Mouse (Mus musculus): ENCODE results near the gene Crkl. TPM values are rescaled to one million over a fixed set of nuclear protein-coding genes. Genes with fewer than 3 reads are reported as not detected.

Gene Crkl
- 22.8 and 23.1 TPM in 2 replicates for polyA plus RNA-seq (2012)

DNA sequence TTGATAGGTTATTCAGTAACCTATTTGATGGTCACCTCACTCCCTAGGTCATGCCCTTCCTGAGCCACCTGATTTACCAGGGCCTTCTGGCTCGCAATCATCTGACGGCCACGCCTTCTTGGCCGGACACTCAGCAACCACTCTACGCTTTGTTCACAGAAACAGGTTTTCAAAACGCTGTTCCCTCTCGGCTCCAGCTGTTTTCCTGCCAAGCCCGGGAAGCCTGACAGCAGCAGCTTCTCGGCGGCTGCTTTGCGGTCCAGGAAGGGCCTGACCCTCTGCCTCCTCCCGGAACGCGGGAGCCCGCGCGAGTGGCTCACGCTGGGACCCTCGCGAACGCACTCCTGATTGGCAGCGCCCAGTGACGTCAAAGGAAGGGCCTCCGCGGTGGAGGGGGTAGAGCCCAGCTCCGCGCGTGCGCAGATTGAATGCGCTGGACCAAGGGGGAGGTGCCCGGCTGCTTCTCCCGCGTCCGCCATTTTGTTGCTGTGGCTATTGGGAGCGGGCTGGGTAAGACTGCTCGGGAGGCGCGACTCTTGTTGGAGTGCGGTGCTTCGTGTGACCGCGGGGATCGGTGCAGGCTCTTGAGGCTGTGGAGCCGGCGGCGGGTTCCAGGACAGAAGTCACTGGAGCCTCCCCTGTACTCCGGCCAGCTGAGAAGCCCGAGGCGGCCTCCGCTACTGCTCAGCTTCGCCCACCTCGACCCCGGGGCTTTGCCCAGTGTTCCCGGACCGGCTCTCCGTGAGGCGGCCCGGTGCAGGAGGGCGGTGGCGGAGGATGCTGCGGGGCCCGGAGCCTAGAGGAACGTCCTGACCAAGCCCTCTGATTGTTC is at the start of gene Crkl:
Crkl (plus strand) TSS at position 447 of the 832 bp plus-strand sequence.
- TF ChIP-seq GATA1 (IDR thresholded peaks at IDR 0.05; ENCODE audit: low read length), result no peak

DNA sequence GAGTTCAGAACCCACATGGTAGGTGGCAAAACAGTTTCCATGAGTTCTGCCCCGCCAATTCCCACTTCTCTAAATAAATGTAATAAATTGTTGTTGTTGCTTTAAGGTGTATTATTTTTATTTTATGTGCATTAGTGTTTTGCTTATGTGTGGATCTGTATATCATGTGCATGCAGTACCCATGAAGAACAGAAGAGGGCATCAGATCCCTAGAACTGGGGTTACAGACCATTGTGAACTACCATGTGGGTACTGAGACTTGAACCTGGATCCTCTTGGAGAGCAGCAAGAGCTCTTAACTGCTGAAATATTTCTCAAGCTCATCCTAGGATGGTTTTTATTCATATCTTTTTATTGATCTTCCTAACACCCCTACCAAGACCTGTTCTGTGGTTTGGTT is 48.9 kb upstream of the Crkl start:
- TF ChIP-seq GATA1 (IDR thresholded peaks at IDR 0.05; ENCODE audit: low read length), result no peak

DNA sequence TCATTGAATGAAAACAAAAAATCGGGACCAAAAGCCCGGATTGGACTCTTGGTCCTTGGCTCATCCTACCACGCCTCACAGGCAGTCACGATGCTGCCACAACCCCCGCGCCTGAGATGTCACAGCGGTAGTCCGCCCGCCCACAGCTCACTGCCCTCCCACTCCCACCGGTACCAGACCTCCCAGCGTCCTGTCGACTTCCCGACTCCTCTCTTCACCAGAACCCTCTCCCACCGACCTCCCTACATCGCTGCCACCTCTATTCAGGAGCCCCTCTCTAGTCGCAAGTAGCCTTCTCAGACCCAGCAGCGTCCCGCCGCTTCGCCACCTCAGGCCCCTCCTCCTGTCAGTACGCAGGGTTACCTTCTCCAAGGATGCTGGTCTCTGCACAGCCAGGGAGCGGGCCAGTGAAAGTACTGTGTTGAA is 46.5 kb upstream of the Crkl start:
- no peak for TF ChIP-seq GATA1 (IDR thresholded peaks at IDR 0.05; ENCODE audit: low read length)

DNA sequence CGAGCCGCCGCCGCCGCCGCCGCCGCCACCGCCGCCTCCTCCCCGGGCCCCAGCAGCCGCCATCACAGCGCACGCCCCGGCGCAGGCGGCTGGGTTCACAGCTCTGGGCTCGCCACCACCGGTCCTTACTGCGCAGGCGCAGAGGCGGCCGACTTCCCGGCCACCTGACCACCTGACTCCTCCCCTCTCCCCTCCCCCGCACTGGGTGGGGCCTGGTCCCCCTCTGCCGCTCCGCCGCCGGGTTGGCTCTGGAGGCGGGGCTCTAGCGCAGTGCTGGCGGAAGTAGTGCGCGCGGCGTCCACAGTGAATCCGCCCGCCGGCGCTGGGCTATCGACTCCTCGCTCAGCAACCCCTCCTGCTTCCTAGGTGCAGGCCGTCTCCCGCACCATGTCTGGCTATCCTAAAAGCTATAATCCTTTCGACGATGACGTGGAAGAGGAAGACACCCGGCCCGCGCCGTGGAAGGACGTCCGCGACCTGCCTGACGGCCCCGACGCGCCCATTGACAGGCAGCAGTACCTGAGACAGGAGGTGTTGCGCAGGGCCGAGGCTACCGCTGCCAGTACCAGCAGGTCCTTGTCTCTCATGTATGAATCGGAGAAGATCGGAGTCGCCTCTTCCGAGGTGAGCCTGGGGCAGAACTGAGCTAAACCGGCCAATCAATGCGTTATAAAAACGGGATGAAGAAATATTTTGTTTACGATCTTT is 45.9 kb upstream of the Crkl start, which contains the start of the genes Snap29 and Pi4ka:
Snap29 (plus strand) TSS at position 251 of the 708 bp plus-strand sequence.
Pi4ka (minus strand) TSS at position 579 of the 708 bp plus-strand sequence.
- no peak for TF ChIP-seq GATA1 (IDR thresholded peaks at IDR 0.05; ENCODE audit: low read length)

DNA sequence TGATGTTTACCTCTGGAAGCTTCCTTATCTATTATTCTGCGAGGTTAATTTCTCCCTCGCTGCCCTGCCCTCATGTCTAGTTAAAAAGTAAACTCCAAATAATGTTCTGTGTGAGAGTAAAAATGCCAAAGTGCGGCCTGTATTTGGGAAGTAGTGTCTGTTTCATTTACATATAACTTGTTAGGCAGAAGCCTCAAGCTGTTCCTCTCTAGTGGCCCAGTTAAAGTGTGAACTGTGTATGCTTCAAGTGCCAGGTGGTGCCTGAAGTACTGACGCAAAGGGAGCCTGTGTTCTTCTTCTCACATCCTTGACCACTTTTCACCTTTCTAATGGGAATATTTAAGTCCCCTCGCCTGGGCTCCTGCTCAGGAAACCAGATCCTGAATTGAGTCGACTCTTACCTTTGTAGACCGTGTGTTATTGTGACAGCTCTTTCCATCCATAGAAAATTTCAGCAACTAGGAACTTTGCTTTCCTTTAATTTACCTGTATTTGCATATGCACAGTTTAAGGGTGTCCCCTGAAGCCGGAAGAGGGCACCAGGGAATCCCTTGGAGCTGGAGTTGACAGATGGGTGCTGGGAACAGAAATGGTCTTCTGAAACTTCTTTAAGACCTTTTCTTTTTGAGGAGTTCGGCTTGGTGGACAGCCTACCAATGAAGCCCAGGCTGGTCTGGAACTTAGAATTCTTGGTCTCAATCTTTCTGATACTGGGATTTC is 45.1 kb upstream of the Crkl start:
- TF ChIP-seq GATA1 (IDR thresholded peaks at IDR 0.05; ENCODE audit: low read length), result no peak

DNA sequence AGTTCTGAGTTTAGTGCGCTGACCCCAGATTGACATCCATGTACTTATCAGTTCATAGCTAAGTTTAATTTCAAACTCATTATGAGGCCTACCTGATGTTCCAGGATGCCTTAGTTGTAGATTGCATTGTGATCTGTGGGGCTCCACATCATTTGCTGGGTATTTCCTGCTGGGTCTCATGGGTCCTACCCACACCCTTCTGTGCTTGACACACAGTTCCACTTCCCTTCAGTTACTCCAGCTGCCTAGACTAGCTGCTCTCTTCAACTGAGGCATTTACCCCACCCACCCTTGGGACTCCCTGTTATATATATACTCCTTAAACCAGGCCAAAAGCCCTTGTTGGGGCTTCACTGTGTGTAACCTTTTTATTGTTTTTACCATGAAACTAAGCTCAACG is 42.7 kb upstream of the Crkl start:
- no peak for TF ChIP-seq GATA1 (IDR thresholded peaks at IDR 0.05; ENCODE audit: low read length)

DNA sequence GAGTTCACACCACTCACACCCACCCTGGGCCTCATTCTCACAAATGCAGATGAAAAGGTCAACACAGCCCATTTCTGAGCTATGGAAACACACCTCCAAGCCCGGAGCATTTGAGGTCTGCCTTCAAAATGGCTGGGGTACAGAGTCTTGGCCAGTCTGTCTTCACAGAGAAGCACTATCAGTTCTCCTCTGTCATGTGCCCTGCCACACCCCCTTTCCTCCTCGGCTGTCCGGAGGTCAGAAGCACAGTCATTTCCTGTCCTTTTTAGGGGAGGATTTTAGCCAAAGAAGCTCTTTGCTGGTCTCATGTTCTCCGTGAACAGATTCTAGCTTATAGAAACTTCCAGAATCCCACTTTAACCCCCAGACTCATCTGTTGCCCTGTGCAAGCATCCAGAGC is 41.6 kb upstream of the Crkl start:
- TF ChIP-seq GATA1 (IDR thresholded peaks at IDR 0.05; ENCODE audit: low read length), result no peak

DNA sequence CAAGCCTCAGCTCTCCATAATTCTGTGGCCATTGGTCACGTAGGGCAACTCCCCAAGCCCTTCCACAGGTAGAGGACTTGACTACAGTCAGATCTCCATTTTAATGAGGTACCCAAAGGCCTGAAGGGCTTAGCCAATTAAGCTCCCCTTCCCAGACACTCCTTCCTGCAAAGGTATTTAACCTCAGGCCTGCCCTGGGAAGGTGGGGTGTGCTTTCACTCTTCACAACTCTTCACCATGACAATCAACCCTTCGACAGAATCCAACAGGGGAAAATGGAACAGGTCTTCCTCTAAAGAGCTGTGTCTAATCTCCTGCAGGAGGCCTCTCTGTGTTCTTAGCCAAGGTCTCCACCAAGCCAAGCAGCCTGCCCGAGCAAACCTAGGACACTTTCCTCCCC is 28.8 kb upstream of the Crkl start:
- TF ChIP-seq GATA1 (IDR thresholded peaks at IDR 0.05; ENCODE audit: low read length), result no peak

DNA sequence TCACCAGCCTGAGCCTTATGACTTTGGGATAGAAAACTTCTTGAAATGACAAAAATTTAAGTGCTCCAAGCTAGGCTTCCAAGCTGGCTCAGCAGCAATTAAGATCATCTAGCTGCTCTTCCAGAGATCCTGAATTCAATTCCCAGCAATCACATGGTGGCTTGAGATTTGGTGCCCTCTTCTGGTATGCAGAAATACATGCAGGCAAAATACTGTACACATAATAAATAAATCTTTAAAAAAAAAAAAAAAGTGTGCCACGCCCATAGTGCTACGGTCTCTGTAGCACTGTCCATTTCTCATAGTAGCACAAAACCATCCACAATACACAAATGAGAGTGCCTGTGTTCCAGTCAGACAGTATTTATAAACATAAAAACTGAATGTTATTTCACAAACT is 19.2 kb upstream of the Crkl start:
- no peak for TF ChIP-seq GATA1 (IDR thresholded peaks at IDR 0.05; ENCODE audit: low read length)

DNA sequence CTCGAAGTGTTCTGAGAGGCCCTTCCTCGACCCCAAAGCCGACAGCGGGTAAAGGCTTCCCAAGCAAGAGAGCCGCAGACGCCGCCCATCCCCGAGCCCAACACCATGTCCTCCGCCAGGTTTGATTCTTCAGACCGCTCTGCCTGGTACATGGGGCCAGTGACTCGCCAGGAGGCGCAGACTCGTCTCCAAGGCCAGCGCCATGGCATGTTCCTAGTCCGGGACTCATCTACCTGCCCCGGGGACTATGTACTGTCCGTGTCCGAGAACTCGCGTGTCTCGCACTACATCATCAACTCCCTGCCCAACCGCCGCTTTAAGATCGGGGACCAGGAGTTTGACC is 557 bp downstream of the Crkl start:
- TF ChIP-seq GATA1 (IDR thresholded peaks at IDR 0.05; ENCODE audit: low read length), result no peak

DNA sequence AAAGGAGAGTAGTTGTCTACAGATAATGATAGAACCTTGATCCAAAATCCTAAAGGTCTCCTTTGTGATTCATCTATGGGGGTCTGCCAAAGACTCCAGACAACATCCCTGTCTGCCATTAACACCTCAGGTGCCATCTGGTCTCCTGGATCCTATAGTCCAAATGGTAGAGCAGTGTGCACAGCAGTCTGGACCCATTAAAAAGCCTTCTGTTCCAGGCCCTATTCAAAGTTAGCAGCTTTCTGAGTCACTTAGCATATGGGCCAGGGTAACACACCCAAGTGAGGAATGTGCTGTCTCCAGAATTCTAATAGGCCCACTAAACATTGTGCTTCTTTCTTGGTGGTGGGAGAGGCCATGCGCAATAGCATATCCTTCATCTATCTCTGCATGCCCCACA is 5.1 kb downstream of the Crkl start:
- no peak for TF ChIP-seq GATA1 (IDR thresholded peaks at IDR 0.05; ENCODE audit: low read length)

DNA sequence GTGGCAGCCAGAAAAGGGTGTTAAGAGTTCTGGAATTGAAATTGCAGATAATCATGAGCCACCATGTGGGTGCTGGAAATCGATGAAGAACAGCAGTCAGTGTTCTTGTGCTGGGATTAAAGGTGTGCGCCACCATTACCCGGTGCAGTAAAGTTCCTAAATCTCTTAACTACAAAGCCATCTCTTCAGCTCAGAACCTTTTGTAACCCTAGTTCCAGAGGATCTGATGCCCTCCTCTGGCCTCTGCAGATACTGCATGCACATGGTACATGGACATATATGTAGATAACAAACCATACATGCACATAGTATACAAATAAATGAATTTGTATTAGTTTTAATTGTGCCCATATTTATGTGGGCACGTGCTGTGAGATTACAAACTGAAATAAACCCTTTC is 8.5 kb downstream of the Crkl start:
- TF ChIP-seq GATA1 (IDR thresholded peaks at IDR 0.05; ENCODE audit: low read length), result no peak

DNA sequence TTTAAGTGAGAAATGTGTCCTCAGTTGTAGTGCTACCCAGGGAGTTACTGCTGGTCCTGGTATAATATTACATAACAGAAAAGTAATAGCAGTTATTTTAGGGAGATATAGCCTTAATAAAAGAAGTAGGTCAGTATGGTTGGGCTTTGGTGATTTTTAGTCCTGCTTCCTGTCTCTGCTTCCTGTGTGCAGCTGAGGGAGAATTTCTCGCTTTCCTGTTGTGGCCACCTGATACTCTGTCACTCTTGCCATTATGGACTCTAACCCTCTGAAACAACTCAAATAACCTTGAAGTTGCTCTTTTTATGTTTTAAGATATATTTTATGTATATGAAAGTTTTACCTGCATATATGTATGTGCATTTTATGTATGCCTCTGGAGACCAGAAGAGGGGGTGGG is 9.8 kb downstream of the Crkl start:
- TF ChIP-seq GATA1 (IDR thresholded peaks at IDR 0.05; ENCODE audit: low read length), result no peak

DNA sequence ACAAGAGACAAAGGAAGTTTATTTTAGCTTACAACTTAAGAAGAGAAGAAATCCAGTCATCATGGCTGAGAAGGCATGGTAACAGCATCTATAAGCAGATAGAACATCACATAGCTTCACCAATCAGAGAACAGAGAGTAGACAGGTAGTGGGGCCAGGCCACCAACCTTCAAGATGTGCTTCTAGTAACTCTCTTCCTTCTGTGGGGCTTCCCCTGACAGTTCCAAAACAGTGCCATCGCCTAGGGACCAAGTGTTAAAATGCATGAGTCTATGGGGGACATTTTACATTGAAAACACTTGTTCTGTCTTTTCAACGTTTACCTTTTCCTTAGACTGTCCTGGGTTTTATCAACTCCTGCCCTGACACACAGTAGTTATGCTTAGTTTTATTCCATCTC is 11.4 kb downstream of the Crkl start:
- no peak for TF ChIP-seq GATA1 (IDR thresholded peaks at IDR 0.05; ENCODE audit: low read length)

DNA sequence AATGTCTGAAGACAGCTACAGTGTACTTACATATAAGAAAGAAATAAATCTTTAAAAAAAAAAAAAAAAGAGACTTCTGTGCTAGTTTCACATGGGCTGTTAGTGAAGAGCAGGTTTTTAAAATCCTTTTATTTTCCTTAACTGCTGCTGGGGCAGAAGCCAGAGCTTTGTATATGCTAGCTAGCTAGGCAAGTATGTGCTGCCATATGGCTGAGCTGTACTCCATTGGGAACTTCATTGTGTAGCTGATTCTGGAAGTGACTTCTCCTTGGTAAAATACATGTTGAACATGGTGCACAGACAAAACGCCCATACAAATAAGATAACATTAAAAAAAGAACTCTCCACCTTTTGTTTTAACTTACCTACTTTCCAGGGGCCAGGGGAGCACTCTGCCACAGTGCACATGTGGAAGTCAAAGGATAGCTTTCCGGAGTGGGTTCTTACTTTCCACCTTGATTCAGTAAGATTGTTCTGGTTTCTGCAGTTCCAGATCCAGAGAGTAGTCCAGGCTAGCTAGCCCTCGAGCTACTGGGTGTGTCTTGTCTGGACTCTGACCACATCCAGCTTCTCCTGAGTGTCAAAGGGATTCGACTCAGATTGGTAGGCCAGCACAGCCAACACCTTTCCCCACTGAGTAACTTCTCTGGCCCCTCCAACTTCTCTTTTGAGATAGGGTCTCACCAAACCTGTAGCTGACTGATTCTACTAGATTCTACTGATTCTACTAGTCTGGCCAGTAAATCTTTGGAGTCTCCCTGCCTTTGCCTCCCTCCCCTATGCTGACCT is 15.3 kb downstream of the Crkl start:
- TF ChIP-seq GATA1 (IDR thresholded peaks at IDR 0.05; ENCODE audit: low read length), result no peak

All from G1E-ER4 (cell line).